Mouse (Mus musculus) ES-CJ7 (cell line): ENCODE measurements around the gene Atp13a1.
A peak's percentile ranks its signal among the peaks of the same experiment; 100 is the strongest.

Source experiments
- DNase-seq: peaks from one replicate; pipeline ENCODE4 v3.0.0; 2011; ENCODE audit warnings: low read depth, low spot score

Atp13a1 gene

DNA sequence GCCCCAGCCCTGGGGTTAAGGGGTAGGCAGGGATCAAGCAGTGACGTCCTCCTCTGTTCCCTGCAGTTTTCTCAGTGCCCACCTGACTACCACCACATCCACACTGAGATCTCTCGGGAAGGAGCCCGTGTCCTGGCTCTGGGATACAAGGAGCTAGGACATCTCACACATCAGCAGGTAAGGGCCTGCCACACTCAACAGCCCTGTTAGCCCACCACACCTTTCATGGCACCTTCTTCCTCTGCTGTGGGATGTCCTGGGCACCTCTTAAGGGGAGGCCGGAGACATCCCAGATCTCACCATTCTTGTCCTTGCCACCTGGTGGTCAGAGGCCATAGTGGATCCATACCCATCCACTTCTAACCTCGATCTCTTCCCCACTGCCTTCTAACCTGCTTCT, 9.0 kb downstream of the Atp13a1 start:
- no peak for DNase-seq

DNA sequence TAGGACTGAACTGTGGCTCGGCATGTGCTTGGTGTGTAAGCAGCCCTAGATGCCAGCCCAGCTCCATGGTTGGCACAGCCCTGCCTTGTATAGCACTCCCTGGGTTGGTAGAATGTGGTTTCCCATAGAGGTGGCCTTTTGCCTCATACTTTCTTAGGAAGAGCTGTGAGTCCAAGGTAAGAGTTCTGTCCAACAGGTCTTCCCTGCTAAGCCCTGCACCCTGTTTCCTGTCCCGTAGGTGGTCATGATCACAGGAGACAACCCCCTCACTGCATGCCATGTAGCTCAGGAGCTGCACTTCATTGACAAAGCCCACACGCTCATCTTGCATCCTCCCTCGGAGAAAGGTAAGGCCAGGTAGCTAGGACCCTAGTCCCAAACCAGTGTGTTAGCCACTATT, 10.8 kb downstream of the Atp13a1 start:
- DNase-seq = no peak

DNA sequence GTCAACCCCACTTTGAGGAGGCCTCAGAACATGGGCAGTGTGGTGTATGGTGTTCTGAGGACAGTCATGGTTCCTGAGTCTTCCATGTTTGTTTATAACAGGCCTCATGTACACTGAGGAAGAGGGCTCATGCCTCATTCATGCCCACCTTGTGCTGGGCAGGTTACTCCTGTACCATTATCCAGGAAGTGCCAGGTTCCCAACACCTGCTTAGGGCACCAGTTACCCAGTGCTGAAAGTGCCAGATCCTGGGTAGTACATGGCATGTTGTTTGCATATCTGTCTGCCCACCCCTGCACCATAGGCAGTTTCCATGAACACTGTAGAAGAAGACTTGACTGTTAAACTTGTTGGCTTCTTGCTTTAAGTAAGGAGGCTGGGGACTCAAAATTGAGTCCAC, 11.3 kb downstream of the Atp13a1 start:
- DNase-seq = no peak

DNA sequence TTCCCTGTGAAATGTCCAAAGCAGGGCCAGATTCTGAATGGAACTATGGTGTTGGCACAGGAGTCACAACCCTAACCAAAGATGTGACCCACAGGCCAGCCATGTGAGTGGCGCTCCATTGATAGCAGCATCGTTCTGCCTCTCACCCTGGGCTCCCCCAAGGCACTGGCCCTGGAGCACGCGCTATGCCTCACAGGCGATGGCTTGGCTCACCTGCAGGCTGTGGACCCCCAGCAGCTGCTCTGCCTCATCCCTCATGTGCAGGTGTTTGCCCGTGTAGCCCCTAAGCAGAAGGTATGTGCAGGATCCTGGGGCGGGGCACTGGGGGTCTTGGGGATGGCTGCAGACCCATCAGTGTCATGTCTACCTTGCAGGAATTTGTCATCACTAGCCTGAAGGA, 12.4 kb downstream of the Atp13a1 start:
- no peak for DNase-seq

DNA sequence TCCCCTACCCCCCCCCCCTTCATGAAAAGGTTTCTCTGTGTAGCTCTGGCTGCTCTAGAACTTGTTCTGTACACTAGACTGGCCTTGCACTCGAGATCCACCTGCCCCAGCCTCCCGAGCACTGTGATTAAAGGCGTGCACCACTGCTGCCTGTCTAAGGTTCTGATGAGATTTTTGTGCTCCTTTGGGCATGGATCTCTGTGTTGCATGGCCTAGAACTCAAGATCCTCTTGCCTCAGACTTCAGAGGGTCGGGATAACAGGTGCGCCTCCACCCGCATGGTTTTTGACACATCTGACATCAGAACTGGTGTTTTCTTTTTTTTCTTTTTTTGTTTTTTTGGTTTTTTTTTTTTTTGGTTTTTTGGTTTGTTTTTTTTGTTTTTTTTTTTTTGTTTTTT, 13.6 kb downstream of the Atp13a1 start:
- DNase-seq = no peak

DNA sequence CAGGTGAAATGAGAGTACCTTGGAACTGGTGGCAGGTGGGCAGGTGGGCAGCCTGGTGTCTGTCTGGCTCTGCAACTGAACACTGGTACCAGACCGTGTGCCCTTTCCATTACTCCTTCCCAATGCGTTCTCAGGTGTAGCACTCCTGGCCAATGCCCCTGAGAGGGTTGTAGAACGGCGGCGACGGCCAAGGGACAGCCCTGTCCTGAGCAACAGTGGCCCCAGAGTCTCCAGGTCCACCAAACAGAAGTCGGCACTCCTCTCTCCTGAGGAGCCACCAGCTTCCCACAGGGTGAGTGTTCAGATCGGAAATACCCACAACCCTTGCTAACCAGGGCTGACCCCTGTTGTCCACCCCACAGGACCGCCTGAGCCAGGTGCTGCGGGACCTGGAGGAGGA, 14.1 kb downstream of the Atp13a1 start:
- DNase-seq = no peak

DNA sequence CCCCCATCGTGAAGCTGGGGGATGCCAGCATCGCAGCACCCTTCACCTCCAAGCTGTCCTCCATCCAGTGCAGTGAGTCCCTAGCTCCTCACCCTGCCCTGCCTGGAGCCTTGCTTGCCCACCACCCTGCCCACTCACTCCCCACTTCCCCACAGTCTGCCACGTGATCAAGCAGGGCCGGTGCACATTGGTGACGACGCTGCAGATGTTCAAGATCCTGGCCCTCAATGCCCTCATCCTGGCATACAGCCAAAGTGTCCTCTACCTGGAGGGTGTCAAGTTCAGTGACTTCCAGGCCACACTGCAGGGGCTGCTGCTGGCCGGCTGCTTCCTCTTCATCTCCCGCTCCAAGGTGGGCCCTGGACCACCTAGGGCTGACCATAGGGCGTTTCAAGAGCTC, 14.5 kb downstream of the Atp13a1 start:
- DNase-seq = no peak

DNA sequence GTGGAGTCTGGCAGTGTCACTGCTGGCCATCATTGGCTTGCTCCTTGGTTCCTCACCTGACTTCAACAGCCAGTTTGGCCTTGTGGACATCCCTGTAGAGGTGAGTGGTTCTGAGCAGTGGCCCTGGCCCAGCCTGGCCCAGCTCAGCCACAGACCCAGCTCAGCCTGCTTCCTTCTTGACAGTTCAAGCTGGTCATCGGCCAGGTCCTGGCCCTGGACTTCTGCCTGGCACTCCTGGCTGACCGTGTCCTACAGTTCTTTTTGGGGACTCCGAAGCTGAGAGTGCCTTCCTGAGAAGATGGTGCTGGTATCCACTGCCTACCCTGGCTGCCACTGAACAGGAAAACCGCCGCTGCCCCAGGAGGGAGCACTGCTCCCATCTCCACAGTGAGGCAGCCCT, 16.3 kb downstream of the Atp13a1 start:
- no peak for DNase-seq

DNA sequence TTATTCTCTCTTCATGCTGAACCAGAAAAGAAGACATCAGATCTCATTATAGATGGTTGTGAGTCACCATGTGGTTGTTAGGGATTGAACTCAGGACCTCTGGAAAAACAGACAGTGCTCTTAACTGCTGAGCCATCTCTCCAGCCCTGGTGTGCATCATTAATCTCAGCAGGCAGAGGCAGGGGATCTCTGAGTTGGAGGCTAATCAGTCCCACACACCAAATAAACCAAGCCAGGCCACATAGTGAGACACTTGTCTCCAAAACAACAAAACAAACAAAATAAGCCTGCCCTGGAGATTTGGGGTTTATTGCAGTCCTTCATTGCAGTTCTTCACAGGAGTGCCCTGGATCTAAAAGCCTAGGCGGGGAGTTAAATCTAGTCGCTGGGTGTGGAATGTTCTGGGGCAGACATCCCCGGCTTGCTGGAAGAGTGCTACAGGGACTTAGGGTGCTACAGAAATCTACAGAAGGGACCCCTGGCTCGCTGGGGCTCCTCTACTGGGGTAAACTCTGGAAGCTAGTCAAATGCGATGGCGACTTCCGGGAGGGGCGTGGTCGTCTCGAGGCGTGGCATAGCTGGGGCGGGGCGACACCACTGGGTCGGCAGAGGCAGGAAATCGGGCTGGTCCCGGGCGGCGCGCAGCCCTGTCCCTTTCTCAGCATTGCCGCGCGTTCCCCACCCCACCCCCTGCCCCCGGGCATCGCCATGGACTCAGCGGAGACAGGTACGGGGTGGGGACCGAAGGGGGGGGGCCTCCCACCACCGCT, 17.3 kb downstream of the Atp13a1 start, which contains the start of gene Gmip:
TSS of gene Gmip (plus strand) at position 586 of the 770 bp plus-strand sequence.
- peak; percentile 79 for DNase-seq

DNA sequence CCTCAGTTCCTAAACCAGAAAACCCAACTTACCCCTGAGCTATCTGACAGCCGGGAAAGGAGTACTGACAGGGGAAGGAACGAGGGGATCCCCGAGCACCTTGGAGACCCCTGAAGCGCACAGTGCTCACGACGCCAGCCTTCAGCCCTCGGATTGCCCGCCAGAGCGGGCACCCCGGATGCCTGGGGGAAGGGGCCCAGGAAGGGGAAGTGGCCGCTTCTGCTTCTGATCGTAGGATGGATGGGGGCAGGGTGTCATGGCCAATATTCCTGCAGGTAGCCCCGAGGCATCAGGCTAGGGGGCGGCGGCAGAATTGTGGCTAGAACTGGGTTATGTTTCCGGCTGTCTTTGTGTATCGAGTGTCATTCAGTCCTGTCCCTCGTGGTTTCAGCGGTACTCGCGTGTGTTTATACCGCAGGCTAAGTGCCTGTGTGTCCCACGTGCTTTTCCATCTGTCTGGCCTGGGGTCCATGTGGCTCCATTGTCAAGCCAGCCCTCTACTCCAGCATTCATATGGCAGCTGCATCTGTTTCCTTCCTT, 18.0 kb downstream of the Atp13a1 start:
- DNase-seq = no peak

DNA sequence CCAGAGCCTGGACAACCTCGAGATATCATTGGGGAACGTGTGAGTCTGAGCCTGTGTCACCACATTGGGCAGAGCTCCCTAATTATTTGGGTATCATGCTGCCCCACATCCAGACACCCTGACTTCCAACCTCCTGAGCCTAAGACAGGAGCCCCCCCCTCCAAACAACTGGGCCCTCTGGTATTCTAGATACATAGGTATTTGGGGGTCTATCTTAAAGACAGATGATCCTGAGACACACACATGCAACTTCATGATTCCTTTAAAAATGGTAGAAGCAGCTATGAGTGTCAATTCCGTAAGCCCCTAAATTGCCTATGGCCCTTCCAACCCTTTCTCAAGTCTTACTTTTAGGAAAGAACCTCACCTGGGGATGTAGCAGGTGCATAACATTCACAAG, 18.9 kb downstream of the Atp13a1 start:
- no peak for DNase-seq

DNA sequence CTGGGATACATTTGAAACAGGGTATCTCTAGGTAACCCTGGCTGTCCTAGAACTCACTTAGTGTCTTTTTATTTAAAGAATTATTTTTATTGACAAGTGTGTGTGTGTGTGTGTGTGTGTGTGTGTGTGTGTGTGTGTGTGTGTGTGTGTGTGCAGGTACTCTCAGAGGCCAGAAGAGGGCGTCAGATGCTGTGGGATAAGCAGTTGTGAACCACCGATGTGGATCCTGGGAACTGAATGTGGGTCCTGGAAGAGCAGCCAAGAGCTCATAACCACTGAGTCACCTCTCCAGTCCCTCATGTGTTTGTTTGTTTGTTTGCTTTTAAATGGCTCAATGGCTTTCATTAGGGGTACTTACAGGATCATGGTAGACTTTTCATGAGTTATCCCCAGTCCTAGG, 23.9 kb downstream of the Atp13a1 start:
- DNase-seq = peak; percentile 46

DNA sequence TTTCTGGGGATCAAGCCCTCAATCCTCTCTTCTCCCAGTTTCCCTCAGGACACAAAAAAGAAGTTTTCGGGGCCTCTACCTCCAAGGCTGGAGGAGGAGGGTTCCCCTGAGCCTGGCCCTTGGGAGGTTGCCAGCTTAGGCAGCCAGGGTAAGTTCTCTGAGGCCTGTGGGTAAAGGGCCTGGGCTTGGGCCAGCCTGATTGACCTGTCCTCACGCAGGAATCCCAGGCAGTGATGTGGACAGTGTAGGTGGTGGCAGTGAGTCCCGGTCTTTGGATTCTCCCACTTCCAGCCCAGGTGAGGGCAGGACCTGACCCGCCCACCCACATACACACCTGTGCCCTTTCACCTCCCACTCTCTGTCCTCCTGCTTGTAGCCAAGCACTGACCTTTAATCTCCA, 24.4 kb downstream of the Atp13a1 start:
- no peak for DNase-seq

DNA sequence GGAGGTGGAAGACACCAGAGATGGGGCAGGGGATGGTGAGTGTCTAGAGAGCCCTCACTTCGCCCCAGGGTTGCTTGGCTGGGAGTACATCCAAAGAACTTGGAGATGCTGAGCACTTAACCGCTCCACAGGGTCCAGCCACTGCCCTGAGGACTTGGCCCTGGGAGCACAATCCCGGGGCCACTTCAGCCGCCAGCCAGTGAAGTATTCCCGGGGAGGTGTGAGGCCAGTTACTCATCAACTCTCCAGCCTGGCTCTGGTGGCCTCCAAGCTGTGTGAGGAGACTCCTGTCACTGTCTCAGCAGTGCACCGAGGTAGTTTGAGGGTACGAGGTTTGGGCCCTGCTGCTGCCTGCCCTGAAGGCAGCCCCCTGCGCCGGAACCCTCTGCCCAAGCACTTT, 29.5 kb downstream of the Atp13a1 start:
- no peak for DNase-seq

DNA sequence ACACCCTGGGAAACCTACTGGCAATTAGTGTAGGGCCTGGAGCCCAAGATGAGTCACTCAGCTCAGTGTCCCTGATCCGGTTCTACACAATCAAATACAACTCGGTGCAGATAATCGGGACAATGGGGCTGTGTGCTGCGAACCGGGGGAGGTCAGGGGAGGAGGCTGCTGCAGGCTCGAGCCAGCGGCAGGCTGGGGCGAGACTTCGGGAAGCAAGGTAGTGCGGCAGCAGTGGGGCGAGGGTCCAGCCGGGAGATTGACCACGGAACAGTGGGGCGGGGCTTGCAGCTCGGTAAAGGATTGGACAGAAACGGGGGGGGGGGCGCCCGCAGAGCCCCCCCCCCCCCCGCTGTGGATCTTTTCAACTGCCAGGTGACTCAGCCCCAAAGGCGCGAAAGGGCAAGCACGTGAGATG, 31.0 kb downstream of the Atp13a1 start:
- DNase-seq = peak; percentile 59

DNA sequence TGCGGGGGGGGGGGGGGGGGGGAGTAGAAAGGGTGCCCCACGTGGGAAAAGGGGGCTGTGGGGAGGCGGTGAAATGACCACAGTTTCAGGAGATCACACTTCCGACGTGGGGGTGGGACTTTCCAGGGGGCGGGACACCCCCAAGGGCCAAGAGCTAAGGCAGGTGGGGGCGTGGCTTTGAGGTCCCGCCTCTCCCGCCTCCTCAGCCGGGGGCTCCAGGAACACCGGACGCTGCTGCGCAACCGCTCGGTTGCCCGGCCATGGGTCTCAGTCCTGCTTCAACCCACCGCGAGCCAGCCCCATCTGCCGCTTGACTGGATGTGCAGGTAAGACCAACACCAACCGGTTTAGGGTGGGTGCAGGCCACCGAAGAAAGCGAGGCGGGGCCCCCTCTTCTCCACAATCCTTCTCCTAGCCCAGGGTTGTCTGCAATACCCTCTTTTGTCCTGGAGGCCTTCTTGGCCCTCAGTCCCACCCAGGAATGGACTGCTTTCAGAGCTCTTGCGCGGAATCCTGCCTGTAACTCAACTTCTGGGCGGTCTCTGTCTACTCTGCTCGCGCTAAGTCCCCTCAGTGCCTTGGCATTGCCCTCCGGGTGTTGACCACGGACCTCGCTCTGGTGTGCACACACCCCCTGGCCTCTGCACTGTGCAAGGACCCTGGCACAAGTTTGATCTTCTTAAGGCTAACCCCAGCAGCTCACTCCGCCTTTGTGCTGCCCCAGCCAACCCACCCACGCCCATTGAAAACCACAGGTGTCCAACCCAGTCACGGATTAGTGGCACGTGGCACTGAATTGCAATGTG, 31.6 kb downstream of the Atp13a1 start, which contains the start of gene Lpar2:
TSS of gene Lpar2 (plus strand) at position 44 of the 806 bp plus-strand sequence.
- peak; percentile 84 for DNase-seq

DNA sequence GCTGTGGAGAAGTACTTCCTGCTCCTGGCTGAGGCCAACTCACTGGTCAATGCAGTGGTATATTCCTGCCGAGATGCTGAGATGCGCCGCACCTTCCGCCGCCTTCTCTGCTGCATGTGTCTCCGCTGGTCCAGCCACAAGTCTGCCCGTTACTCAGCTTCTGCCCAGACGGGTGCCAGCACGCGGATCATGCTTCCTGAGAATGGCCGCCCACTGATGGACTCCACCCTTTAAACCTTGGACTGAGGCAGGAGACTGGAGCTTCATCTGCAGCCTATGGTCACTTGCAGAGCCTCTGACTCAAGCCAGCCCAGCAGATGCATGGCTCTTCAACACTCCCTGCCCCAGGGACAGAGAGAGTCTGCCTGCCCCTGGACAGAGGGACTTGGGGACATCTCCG, 35.4 kb downstream of the Atp13a1 start:
- no peak for DNase-seq

DNA sequence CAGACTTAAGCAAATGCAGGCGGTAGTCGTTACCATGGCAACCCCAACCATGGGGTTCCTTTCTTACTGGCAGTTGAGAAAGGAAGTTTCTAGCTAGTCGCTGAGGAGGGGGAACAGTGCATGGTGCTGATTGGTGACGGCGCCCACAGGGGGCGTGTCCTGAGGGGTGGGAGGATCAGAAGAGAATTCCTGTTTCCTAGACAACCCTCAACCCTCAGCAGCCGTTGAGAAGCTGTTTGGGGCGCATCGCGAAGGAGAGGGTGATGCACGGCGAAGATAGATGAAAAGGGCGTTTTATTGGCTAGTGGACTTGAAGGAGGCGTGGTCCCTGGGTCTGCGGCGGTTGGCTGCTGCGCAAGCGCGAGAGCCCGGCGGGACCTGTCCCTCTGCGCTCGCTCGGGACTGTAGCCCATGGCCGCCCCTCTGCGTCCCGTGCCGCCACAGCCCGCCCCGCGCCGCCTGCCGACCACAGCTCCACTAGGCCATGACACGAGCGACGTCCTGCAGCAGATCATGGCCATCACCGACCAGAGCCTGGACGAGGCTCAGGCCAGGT, 41.4 kb downstream of the Atp13a1 start, which contains the start of gene Pbx4:
TSS of gene Pbx4 (plus strand) at position 194 of the 556 bp plus-strand sequence.
- DNase-seq = peak; percentile 100

DNA sequence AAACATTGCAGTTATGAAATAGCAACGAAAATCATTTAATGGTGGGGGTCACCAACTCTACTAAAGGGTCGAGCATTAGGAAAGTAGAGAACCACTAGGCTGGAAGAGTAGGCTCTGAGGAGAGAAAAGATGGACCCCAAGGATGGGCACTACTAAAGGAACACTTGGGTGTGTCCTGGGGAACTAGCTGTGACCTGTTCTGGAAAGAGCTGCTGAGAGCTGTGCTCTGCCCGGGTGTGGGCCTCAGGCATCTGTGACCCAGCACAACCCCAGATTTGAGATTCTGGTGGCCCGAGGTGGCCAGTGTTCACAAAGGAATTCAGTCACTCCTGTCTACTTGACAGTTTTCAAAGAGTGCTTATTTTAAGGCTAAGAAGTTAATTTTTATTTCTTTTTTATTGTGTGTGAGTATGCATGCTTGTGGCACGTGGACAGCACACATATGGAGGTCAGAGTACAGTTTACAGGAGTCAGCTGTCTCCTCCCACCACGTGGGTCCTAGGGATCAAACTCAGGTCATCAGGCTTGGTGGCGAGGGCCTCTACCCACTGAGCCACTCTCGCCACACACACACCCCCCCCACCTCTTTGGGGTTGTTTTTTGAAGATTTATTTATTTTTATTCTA, 46.2 kb downstream of the Atp13a1 start:
- no peak for DNase-seq

DNA sequence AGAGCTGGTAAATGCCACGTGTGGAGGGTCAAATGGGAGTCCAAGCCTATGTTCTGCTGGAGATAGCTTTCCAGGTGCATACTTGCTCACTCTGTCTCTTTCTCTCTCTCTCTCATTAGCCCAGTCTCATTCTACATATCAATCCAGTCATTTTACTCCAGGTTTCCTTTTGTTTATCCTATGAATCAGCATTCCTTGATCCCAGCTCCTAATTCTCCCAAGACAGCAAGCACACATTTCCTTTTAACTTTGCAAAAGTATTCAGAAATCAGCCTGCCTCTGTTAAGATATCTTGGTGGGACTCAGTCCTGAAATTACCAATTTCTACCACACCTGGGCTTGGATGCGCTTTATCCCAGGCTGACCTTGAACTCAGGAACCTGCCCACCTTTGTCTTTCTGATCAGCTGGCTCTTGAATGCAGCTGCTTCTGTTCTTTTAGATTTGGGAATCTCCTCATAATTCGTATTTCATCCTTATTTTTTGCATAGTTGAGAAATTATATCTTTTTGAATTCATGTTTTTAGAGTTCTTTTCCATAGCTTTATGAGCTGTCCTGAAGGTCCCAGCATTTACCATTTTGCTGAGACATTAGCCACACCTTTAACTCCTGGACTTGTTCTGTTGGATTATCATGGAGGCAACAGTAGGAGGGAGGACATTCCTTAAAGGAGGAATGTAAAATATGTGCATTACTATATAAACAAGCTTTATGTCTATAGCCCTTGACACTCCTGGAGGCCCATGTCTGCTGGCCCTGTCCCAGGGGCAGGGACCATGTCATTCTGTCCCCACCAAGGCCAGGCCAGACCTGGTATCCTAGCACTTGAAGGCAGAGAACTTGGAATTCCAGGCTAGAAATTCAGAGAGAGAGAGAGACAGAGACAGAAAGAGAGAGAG, 56.5 kb downstream of the Atp13a1 start:
- DNase-seq = peak; percentile 61

DNA sequence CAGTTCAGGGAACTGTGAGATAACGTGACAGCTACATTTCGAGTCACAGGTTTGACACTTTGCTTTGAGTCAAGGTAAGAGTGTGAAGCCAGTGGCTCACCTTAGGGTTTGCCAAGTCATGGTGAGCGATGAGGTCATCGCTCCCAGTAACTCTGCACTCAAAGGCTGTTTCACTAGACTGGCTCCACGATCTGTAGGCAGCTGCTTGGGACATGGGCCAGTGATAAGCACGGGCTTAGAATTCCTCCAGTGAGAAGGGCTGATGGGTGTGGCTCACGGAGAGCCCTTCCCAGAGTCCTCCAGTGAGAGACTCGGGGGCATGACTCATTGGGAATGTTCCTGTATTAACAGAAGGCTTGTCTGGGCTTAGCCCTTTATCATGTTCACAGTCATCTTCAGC, 58.0 kb downstream of the Atp13a1 start:
- DNase-seq = peak; percentile 89
